Mouse (Mus musculus) adrenal gland, postnatal 10 days (tissue): ENCODE results near the gene Ace. TPM values are rescaled to one million over a fixed set of nuclear protein-coding genes. Genes with fewer than 3 reads are reported as not detected.

Experiments
- DNase-seq: peaks from one replicate; pipeline ENCODE4 v3.0.0; 2021; ENCODE audit warnings: mixed read lengths
- total RNA-seq, 2 experiments: library from RNA; stranded (reverse); gene quantifications; 2 replicates each; pipeline ENCODE4 v1.2.3; 2021

The Ace gene
- total RNA-seq, 2 experiments from 2014 or later = 12.9 to 15.4 TPM

GRCm38 (mm10) chr11:105946694-105947154 lies 21.0 kb upstream of the Ace start:
- no peak for DNase-seq

DNA sequence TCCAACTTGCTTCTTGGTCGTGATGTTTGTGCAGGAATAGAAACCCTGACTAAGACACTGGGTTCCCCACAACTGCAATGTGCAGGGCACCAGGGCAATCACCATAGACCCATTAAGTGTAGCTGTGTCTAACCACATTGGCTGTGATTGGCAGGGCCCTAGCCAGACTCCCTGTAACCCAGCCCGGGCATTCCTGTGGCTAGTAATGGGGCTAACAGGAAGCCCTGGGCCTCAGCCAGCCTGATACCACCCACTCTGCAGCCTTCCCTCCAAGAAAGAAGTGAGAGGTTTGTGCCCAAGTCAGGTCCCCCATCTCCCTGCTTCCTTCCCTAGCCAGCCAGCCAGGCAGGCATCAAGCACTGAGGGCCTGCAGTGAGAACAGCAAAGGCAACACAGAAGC lies 19.5 kb upstream of the Ace start:
- DNase-seq = no peak

DNA sequence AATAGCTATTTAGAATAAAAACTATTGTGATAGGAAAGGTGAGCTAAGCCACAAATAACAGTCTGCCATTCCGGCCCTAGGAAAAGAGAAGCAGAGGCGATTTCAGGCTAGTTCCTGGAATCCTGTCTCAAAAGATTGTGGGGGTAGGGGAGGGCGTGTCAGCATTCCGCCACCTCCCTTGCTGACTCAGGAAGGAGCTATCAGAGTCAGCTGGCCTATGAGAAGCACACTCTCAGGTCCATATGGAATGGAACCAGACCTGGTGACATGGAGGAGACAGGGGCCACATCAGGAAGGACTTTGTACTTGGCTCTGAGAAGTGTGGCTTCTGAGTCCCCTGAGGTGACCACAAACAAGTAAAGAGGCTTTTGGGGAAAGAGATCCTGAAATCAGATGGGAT lies 17.2 kb upstream of the Ace start:
- DNase-seq = no peak

DNA sequence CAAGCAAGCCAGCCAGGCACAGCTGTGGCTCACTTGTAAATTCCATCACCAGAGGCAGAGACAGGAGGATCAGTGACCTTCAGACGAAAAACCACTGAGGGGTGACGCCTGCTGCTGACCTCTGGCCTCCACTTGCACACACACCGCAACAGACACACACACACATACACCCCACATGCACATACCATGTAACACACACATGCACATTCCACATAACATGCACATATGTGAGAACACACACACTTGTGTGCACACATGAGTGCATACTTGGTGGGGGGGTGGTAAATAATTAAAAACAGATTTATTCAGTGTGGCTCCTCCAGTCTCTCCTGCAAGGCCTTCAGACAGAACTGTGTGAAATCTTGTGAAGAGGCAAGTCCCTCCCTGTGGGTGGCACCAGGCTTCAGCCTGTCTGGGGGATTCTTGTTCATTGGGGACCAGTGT lies 16.1 kb upstream of the Ace start:
- DNase-seq = no peak

DNA sequence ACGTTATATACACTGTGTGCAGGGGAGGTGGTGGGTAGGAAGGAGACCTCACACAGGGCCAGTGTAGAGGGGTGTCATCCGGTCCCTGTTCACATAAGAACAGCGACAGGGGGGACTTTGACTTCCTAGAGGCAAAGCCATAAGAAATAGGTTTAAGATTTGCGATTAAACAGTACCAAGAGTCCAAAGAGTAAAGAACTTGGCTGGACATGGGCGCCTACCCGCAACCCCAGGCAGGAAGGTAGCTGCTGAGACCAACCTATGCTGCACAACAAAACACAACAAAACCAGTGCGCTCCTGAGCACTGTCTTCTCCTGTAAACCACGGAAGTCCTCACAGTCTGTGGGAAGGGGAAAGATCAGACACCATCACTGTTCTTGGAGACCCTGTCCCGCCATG lies 15.6 kb upstream of the Ace start:
- no peak for DNase-seq

DNA sequence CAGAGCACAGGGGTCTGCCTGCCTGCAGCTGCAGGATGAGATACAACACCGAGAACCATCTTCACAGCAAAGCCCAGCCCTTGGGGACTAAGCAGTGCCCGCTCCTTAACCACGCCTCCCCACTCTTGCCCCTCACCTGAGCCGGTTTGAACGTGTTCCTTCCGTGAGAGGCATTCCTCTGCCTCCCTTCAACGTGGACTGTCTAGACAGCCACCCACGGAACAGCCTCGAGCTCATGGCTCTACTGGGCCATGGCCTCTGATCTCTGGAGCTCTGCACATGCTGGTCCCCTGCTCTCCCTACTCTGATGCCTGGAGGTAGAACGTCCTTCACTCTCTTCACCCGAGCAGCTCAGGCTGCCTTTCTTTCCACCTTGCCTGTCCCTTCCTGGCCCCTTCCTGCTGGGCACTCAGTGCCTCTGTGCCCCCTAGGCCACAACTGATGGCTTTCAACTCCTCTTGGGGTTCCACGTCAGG lies 14.8 kb upstream of the Ace start, which contains the start of gene Cyb561:
Cyb561 (minus strand) TSS at position 426 of the 476 bp plus-strand sequence.
- no peak for DNase-seq

DNA sequence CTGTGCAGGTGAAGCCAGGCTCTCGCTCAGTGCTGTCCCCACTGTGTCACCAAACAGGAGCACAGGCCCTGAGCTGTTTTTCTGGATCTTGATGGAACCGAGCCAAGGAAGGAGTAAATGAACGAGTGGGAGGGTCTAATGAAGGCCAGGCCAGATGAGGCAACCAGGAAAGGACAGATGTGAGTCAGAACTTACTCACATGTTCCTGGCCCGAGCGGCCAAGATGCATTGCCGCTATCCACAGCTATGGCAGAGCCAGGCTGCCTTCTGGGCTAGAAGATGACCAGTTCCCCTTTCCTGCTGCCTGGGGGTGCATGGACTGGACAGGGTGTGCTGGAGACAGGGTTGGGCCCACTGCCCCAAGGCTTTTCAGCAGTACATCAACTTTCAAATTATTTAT lies 14.3 kb upstream of the Ace start:
- DNase-seq = peak; percentile 74

DNA sequence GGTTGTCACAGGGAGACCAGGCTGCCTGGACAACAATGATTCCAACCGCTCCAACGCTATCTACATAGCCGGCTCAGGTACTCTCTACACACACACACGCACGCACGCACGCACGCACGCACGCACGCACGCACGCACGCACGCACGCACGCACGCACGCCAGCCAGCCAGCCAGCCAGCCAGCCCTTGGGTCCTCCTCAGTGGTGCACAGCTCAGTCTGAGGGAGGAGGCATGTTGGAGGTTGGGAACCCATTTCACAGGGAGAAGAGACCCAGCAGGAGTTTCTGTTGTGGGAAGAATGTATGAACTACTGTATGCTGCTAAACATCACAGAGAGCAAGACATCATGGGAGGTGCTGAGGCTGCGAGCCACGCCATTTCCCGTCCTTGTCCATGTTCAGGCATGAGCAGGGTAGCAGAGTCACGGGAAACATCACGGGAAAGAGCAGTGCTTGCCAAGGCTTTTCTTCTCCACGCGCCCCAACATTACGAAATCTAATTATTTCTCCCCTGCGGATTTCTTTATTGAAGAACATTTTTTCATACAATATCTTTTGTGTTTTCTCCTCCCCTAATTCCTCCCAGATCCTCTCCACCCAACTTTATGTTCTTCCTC lies 11.8 kb upstream of the Ace start:
- DNase-seq = no peak

- DNase-seq = no peak
Observed at GRCm38 (mm10) chr11:105957501-105957900, 10.2 kb upstream of the Ace start.

DNA sequence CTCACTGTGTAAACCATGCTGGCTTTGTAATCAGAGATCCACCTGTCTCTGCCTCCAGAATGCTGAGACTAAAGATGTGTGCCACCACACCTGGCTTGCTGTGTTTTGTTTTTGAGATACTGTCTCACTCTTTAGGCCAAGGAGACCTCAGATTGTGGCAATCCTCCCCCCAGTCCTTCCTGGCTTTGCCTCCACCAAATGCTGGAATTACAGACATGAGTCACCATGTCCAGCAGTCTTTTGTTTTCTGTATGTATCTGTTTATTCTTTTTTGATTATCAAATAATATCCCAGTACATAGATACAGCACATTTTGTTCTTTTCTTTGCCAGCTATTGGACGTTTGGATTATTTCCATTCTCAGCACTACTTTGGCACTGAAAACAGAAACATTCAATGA lies 9.2 kb upstream of the Ace start:
- no peak for DNase-seq

GRCm38 (mm10) chr11:105959355-105959754 lies 8.4 kb upstream of the Ace start:
- DNase-seq = no peak

- DNase-seq = no peak
Observed at GRCm38 (mm10) chr11:105964691-105965090, 3.1 kb upstream of the Ace start.

GRCm38 (mm10) chr11:105966288-105966687 lies 1.5 kb upstream of the Ace start:
- DNase-seq = no peak

GRCm38 (mm10) chr11:105968948-105969347 lies 1.2 kb downstream of the Ace start:
- DNase-seq = no peak

GRCm38 (mm10) chr11:105969516-105969915 lies 1.8 kb downstream of the Ace start:
- peak; percentile 79 for DNase-seq

- DNase-seq = peak; percentile 54
Observed at GRCm38 (mm10) chr11:105974593-105974992, 6.8 kb downstream of the Ace start.

- no peak for DNase-seq
Observed at GRCm38 (mm10) chr11:105975050-105975449, 7.3 kb downstream of the Ace start.

- no peak for DNase-seq
Observed at GRCm38 (mm10) chr11:105975636-105976035, 7.9 kb downstream of the Ace start.

- no peak for DNase-seq
Observed at GRCm38 (mm10) chr11:105978232-105978631, 10.5 kb downstream of the Ace start.

GRCm38 (mm10) chr11:105978634-105979033 lies 10.9 kb downstream of the Ace start:
- DNase-seq = no peak

- DNase-seq = no peak
Observed at GRCm38 (mm10) chr11:105984452-105984851, 16.7 kb downstream of the Ace start.

- no peak for DNase-seq
Observed at GRCm38 (mm10) chr11:105987446-105987845, 19.7 kb downstream of the Ace start.

DNA sequence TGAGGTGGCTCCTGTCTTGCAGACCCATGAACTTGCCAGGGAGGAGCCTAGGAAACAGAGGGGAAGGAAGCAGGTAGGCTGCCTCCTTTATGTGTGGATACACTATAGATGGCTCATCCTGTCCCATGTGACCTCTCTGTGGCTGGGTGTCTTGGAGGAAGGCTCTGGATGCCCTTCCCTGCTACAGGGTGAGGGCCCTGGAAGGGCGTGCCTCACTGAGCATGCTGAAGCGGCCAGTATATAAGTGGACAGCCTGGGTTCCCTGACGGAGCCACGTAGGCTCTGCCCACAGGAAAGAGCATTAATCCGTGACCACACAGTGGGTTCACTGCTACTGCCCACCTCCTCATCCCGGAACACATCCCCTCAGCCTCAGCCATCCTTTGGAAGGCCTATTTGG lies 21.7 kb downstream of the Ace start:
- DNase-seq = no peak

- peak; percentile 51 for DNase-seq
Observed at GRCm38 (mm10) chr11:105990231-105990630, 22.5 kb downstream of the Ace start.
